Mouse (Mus musculus): ENCODE measurements around the gene Wfikkn2. TPM values are rescaled to one million over a fixed set of nuclear protein-coding genes. Genes with fewer than 3 reads are reported as not detected.

Wfikkn2 gene
- total RNA-seq, 1 experiment = 0.31 TPM

DNA sequence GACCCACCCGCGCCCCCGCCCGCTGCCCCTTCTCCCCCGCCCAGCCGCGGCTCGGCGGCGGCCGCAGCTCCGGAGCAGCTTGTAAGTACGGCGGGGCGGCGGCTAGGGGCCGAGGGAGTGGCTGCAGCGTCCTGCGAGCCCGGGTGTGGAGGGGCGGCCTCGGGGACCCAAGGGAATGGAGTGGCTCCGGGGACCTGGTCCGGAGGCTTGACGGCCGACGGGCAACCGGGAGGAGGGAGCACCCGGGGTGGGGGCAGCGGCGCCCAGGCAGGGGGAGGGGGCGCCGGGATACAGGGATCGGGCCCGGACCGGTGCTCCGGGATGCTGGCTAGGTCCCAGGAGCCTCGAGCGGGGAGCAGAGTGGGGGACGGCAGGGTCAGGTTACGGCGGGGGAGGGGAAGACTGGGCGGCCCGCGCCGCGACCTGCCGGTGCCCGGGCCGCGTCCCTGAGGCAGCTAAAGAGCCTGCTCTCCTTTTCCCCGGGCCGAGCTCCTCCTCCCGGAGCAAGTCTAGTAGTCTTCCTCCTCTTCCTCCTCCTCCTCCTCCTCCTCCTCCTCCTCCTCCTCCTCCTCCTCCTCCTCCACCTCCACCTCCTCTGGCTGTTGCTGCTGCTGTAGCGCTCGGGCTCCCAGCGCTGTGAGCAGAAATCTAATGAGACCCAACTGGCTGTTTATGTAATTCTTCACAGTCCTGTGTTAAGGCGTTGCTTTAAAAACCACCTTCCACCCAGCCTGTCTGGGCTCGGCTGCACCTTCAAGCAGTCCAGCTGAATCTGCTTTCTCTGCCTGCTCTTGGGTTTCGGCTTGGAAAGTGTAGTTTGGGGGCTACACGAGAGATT lies 33.9 kb downstream of the Wfikkn2 start:
- Histone ChIP-seq H3K9ac (ENCODE audit: insufficient read depth, low read depth, low read length, poor library complexity, severe bottlenecking) (peak overlapping the region; percentile 93), H3K27ac (ENCODE audit: insufficient read depth, low read depth, low read length, poor library complexity, severe bottlenecking) (peak overlapping the region; percentile 91), H3K4me1 (ENCODE audit: control insufficient read depth in 2 of 2, insufficient read depth in 2 of 2, low read length in 2 of 2, poor library complexity in 1 of 2) (peaks cover 3 to 8% of the 10 kb centered on the region in 2 experiments; a peak in 2 of 4 replicates), H3K9me3 (ENCODE audit: control insufficient read depth, insufficient read depth, low read depth, low read length) (no peaks in the 10 kb centered on the region), H3K36me3 (ENCODE audit: control insufficient read depth, insufficient read depth, low read length, poor library complexity, severe bottlenecking) (peaks cover 12% of the 10 kb centered on the region), H3K4me3 (ENCODE audit: insufficient read depth in 1 of 2, low read depth in 1 of 2, low read length in 2 of 2, poor library complexity in 1 of 2, severe bottlenecking in 1 of 2) (peak overlapping the region; percentile 80 to 94)
- no peak for TF ChIP-seq ZC3H11A (IDR thresholded peaks at IDR 0.05; ENCODE audit: borderline replicate concordance, low read depth, low read length)
- TF ChIP-seq HCFC1 (IDR thresholded peaks at IDR 0.05; ENCODE audit: borderline replicate concordance, insufficient read depth, low read length) = no peak
- no peak for TF ChIP-seq MAFK (IDR thresholded peaks at IDR 0.05; ENCODE audit: insufficient read depth, low read depth, low read length)
- no peak for TF ChIP-seq CHD2 (IDR thresholded peaks at IDR 0.05; ENCODE audit: low read depth, low read length)
- no peak for TF ChIP-seq ZNF384 (IDR thresholded peaks at IDR 0.05; ENCODE audit: low read depth, low read length)
- in situ Hi-C loops (cut with MboI; ENCODE audit: low sequenced_read_pairs in 2 of 2, unreplicated experiment in 2 of 2) = no loop called here
- no peak for DNase-seq (ENCODE audit: low read depth, low spot score)

DNA sequence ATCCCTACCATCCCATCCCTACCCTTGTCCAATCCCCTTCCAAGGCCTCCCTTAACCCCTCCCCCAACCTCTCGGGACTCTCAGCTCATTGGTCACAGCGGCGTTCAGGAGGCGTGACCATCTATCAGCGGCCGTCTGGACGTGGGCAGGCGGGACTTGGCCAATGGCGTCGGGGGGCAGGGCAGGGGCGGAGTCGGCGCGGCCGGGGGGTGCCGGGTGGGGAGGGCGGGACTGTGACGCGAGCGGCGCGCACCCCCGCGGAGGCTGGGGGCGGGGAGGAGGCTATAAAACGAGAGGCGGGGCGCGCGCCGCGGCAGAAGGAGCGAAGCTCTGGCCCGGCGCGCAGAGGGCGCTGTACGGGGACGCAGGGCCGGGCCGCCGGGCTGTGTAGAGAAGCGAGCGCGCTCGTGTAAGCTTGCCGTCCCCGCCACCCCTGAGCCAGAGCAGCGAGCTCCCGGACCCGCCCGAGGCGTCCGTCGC lies 34.6 kb downstream of the Wfikkn2 start, which contains the start of gene Tob1:
Gene Tob1, plus strand, starts transcription at position 331 of the 480 bp plus-strand sequence.
- in situ Hi-C loops (cut with MboI; ENCODE audit: low sequenced_read_pairs in 2 of 2, unreplicated experiment in 2 of 2) = no loop called here
- Histone ChIP-seq H3K9me3 (ENCODE audit: control insufficient read depth, insufficient read depth, low read depth, low read length) (no peaks in the 10 kb centered on the region), H3K9ac (ENCODE audit: insufficient read depth, low read depth, low read length, poor library complexity, severe bottlenecking) (peak within 1 kb of the TSS; percentile 93), H3K27ac (ENCODE audit: insufficient read depth, low read depth, low read length, poor library complexity, severe bottlenecking) (peak within 1 kb of the TSS; percentile 91), H3K36me3 (ENCODE audit: control insufficient read depth, insufficient read depth, low read length, poor library complexity, severe bottlenecking) (peaks cover 12% of the 10 kb centered on the region), H3K4me3 (ENCODE audit: insufficient read depth in 1 of 2, low read depth in 1 of 2, low read length in 2 of 2, poor library complexity in 1 of 2, severe bottlenecking in 1 of 2) (peak within 1 kb of the TSS; percentile 80 to 94), H3K4me1 (ENCODE audit: control insufficient read depth in 2 of 2, insufficient read depth in 2 of 2, low read length in 2 of 2, poor library complexity in 1 of 2) (peaks cover 3 to 8% of the 10 kb centered on the region in 2 experiments; a peak in 2 of 4 replicates)
- peak; percentile 100 for DNase-seq (ENCODE audit: low read depth, low spot score)
- TF ChIP-seq MAFK (IDR thresholded peaks at IDR 0.05; ENCODE audit: insufficient read depth, low read depth, low read length) = no peak
- peak; percentile 67; the same call in 1 of the 2 replicates for TF ChIP-seq HCFC1 (IDR thresholded peaks at IDR 0.05; ENCODE audit: borderline replicate concordance, insufficient read depth, low read length)
- TF ChIP-seq ZC3H11A (IDR thresholded peaks at IDR 0.05; ENCODE audit: borderline replicate concordance, low read depth, low read length) = no peak

DNA sequence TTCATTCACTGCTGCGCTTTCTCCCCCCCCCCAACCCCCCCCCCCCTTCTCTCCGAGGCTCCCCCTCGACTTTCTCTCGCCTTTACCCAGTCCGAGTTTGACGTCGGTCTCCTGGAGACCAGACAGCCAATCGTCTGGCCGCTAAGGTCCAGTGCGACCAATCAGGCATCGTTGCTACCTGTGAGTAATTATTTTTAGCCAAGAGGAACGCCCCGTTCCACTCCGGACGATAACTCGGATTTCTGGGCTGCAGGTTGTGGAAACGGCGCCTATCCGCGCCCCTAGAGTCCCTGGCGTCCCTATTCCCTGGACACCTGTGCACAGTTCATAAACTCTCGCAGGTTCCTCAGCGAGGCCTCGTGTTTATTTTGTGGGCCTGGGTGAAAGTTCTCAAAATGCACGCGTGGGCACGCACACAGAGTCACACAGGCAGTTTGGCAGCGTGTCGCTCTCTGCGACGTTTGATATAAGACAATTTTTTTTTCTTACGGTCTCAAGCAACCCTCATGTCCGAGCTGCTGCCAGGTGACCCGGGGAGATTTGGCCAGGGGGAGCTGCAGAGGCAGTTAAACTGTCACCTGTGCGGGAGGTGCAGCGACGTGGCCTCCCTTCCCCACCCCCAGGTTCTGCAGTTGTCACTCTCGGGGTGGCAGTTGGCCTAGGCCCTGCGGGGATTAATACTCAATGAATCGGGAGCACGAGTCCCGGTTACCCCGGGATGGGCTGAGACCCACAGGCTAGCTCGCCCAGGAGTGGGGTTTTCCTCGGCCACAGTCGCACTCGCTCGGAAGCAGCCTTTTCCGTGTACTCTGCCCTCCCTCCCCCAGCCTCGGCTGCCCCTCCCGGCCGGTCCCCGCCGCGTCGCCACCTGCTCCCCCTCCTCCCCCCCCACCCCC lies 35.4 kb downstream of the Wfikkn2 start:
- Histone ChIP-seq H3K9ac (ENCODE audit: insufficient read depth, low read depth, low read length, poor library complexity, severe bottlenecking) (peak overlapping the region; percentile 78), H3K4me1 (ENCODE audit: control insufficient read depth in 2 of 2, insufficient read depth in 2 of 2, low read length in 2 of 2, poor library complexity in 1 of 2) (peaks cover 3 to 8% of the 10 kb centered on the region in 2 experiments; a peak in 2 of 4 replicates)
- in situ Hi-C loops (cut with MboI; ENCODE audit: low sequenced_read_pairs in 2 of 2, unreplicated experiment in 2 of 2) = no loop called here

DNA sequence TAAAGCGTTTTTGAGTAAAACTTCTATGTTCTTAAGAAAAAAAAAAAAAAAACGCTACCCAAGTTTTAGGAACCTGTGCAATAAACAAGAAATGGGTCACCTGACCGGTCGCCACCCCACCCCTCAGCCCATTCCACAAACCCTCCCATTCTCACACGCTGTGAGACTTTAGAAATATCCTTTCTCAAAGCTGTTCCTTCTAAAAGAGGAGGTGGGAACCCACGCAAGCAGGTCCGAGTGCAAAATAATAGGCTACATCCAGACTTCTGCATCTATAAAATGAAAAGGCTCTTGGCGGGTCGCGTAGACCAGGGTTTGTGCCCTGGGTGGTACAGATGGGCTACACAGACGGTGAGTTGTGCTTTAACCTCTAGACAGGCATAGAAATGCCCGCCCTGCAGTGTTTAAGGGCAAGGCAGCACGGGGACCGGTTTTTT lies 36.1 kb downstream of the Wfikkn2 start:
- DNase-seq (ENCODE audit: low read depth, low spot score) = peak; percentile 24
- peaks cover 10% of the 10 kb centered on the region; the same call in 1 of the 2 replicates for H3K36me3 ChIP-seq (ENCODE audit: control insufficient read depth, insufficient read depth, low read length, poor library complexity, severe bottlenecking)
- H3K4me1 ChIP-seq (ENCODE audit: control insufficient read depth in 2 of 2, insufficient read depth in 2 of 2, low read length in 2 of 2, poor library complexity in 1 of 2) = peaks cover 3 to 8% of the 10 kb centered on the region in 2 experiments; a peak in 2 of 4 replicates
- no peak for TF ChIP-seq MAFK (IDR thresholded peaks at IDR 0.05; ENCODE audit: insufficient read depth, low read depth, low read length)
- peak; percentile 69; the same call in 1 of the 2 replicates for TF ChIP-seq ZNF384 (IDR thresholded peaks at IDR 0.05; ENCODE audit: low read depth, low read length)
- no peak for TF ChIP-seq CHD2 (IDR thresholded peaks at IDR 0.05; ENCODE audit: low read depth, low read length)
- no peaks in the 10 kb centered on the region for H3K9me3 ChIP-seq (ENCODE audit: control insufficient read depth, insufficient read depth, low read depth, low read length)
- peak overlapping the region; percentile 61 to 79 for H3K4me3 ChIP-seq (ENCODE audit: insufficient read depth in 1 of 2, low read depth in 1 of 2, low read length in 2 of 2, poor library complexity in 1 of 2, severe bottlenecking in 1 of 2)
- in situ Hi-C loops (cut with MboI; ENCODE audit: low sequenced_read_pairs in 2 of 2, unreplicated experiment in 2 of 2) = no loop called here
- H3K27ac ChIP-seq (ENCODE audit: insufficient read depth, low read depth, low read length, poor library complexity, severe bottlenecking) = peak overlapping the region; percentile 65
- peak overlapping the region; percentile 57 for H3K9ac ChIP-seq (ENCODE audit: insufficient read depth, low read depth, low read length, poor library complexity, severe bottlenecking)

More for the DNA sequence above, 35.4 kb downstream of the Wfikkn2 start:
- Histone ChIP-seq H3K9me3 (ENCODE audit: control insufficient read depth, insufficient read depth, low read depth, low read length) (no peaks in the 10 kb centered on the region), H3K27ac (ENCODE audit: insufficient read depth, low read depth, low read length, poor library complexity, severe bottlenecking) (peak overlapping the region; percentile 79), H3K4me3 (ENCODE audit: insufficient read depth in 1 of 2, low read depth in 1 of 2, low read length in 2 of 2, poor library complexity in 1 of 2, severe bottlenecking in 1 of 2) (peak overlapping the region; percentile 79), H3K36me3 (ENCODE audit: control insufficient read depth, insufficient read depth, low read length, poor library complexity, severe bottlenecking) (peaks cover 11% of the 10 kb centered on the region)
- DNase-seq (ENCODE audit: low read depth, low spot score) = peak; percentile 89
- TF ChIP-seq HCFC1 (IDR thresholded peaks at IDR 0.05; ENCODE audit: borderline replicate concordance, insufficient read depth, low read length) (no peak), MAFK (IDR thresholded peaks at IDR 0.05; ENCODE audit: insufficient read depth, low read depth, low read length) (no peak), CHD2 (IDR thresholded peaks at IDR 0.05; ENCODE audit: low read depth, low read length) (peak; percentile 69), ZNF384 (IDR thresholded peaks at IDR 0.05; ENCODE audit: low read depth, low read length) (no peak), ZC3H11A (IDR thresholded peaks at IDR 0.05; ENCODE audit: borderline replicate concordance, low read depth, low read length) (no peak)
